Mouse (Mus musculus): Measurements from ENCODE around the gene Zfp975. TPM values are rescaled to one million over a fixed set of nuclear protein-coding genes. Genes with fewer than 3 reads are reported as not detected.
"Not testable (repeated sequence)": the region's sequence is repeated elsewhere in the genome, so short reads cannot be mapped to it uniquely, and the experiment has no call there.

The Zfp975 gene
- polyA plus RNA-seq (2014; fragmentation: Nextera tagmentation; extraction: Ambion mirVana) = 8.8 and 10.4 TPM in 2 replicates

GRCm38 (mm10) chr7:42692362-42693158 is at the start of gene Zfp975:
TSS of gene Zfp975 (minus strand) at chr7:42692742.
- 1% methylated on average over 23 of the region's 23 CpGs for WGBS
- H3K4me1 ChIP-seq (ENCODE audit: insufficient read depth); H3K27me3 ChIP-seq (ENCODE audit: insufficient read depth, low read length); H3K36me3 ChIP-seq (ENCODE audit: insufficient read depth); H3K9me3 ChIP-seq (ENCODE audit: low read depth, low read length): not testable (repeated sequence)
- peak within 1 kb of the TSS; percentile 58 for H3K4me2 ChIP-seq
- peak within 1 kb of the TSS; percentile 60 for H3K9ac ChIP-seq
- peak within 1 kb of the TSS; percentile 49 for H3K4me3 ChIP-seq (ENCODE audit: low read depth, low read length)
- DNase-seq (peak; percentile 86), ATAC-seq (ENCODE audit: insufficient read depth) (peak; percentile 99)
- TF ChIP-seq CTCF (IDR thresholded peaks at IDR 0.05; ENCODE audit: low read depth) = peak; percentile 31; the same call in 1 of the 2 replicates
- peak within 1 kb of the TSS; percentile 87 for H3K27ac ChIP-seq (ENCODE audit: low read depth)

GRCm38 (mm10) chr7:42738536-42739210 is 46.1 kb upstream of the Zfp975 start:
- no peak overlapping the region for H3K4me2 ChIP-seq
- H3K9ac ChIP-seq = no peak overlapping the region
- H3K36me3 ChIP-seq (ENCODE audit: insufficient read depth) = no peaks in the 10 kb centered on the region
- no peak for DNase-seq
- TF ChIP-seq CTCF (IDR thresholded peaks at IDR 0.05; ENCODE audit: low read depth) = no peak
- H3K27ac ChIP-seq (ENCODE audit: low read depth) = no peak overlapping the region
- no peaks in the 10 kb centered on the region for H3K27me3 ChIP-seq (ENCODE audit: insufficient read depth, low read length)
- 81% methylated on average over 10 of the region's 10 CpGs for WGBS
- no peaks in the 10 kb centered on the region for H3K4me1 ChIP-seq (ENCODE audit: insufficient read depth)
- no peaks in the 10 kb centered on the region for H3K9me3 ChIP-seq (ENCODE audit: low read depth, low read length)
- no peak overlapping the region for H3K4me3 ChIP-seq (ENCODE audit: low read depth, low read length)
- ATAC-seq (ENCODE audit: insufficient read depth) = no peak

GRCm38 (mm10) chr7:42726917-42727316 is 34.4 kb upstream of the Zfp975 start, which contains the start of gene Gm17067:
TSS of gene Gm17067 (minus strand) at chr7:42727017.
- not testable (repeated sequence) for H3K4me1 ChIP-seq (ENCODE audit: insufficient read depth); H3K9ac ChIP-seq; H3K4me3 ChIP-seq (ENCODE audit: low read depth, low read length); H3K27me3 ChIP-seq (ENCODE audit: insufficient read depth, low read length); ATAC-seq (ENCODE audit: insufficient read depth); H3K27ac ChIP-seq (ENCODE audit: low read depth); H3K9me3 ChIP-seq (ENCODE audit: low read depth, low read length); H3K4me2 ChIP-seq; H3K36me3 ChIP-seq (ENCODE audit: insufficient read depth); DNase-seq
- WGBS = 90% methylated on average over 4 of the region's 4 CpGs

GRCm38 (mm10) chr7:42693251-42693650 is 709 bp upstream of the Zfp975 start:
- 1% methylated on average over 4 of the region's 4 CpGs for WGBS
- not testable (repeated sequence) for H3K36me3 ChIP-seq (ENCODE audit: insufficient read depth); H3K27me3 ChIP-seq (ENCODE audit: insufficient read depth, low read length); H3K4me1 ChIP-seq (ENCODE audit: insufficient read depth); H3K9me3 ChIP-seq (ENCODE audit: low read depth, low read length)
- peak overlapping the region; percentile 87 for H3K27ac ChIP-seq (ENCODE audit: low read depth)
- DNase-seq (peak; percentile 83), ATAC-seq (ENCODE audit: insufficient read depth) (peak; percentile 80)
- H3K4me2 ChIP-seq = peak overlapping the region; percentile 58
- peak overlapping the region; percentile 49 for H3K4me3 ChIP-seq (ENCODE audit: low read depth, low read length)
- peak overlapping the region; percentile 60; the same call in 1 of the 2 replicates for H3K9ac ChIP-seq

GRCm38 (mm10) chr7:42680081-42680480 is 12.5 kb downstream of the Zfp975 start:
- not testable (repeated sequence) for H3K36me3 ChIP-seq (ENCODE audit: insufficient read depth); DNase-seq; H3K9ac ChIP-seq; H3K9me3 ChIP-seq (ENCODE audit: low read depth, low read length); H3K4me1 ChIP-seq (ENCODE audit: insufficient read depth); H3K4me3 ChIP-seq (ENCODE audit: low read depth, low read length); H3K27ac ChIP-seq (ENCODE audit: low read depth); H3K27me3 ChIP-seq (ENCODE audit: insufficient read depth, low read length); ATAC-seq (ENCODE audit: insufficient read depth); H3K4me2 ChIP-seq
- 91% methylated on average over 6 of the region's 6 CpGs for WGBS

GRCm38 (mm10) chr7:42679646-42680045 is 12.9 kb downstream of the Zfp975 start:
- H3K27ac ChIP-seq (ENCODE audit: low read depth); H3K4me2 ChIP-seq; ATAC-seq (ENCODE audit: insufficient read depth); H3K9ac ChIP-seq; H3K4me3 ChIP-seq (ENCODE audit: low read depth, low read length); H3K36me3 ChIP-seq (ENCODE audit: insufficient read depth); DNase-seq; H3K4me1 ChIP-seq (ENCODE audit: insufficient read depth); H3K9me3 ChIP-seq (ENCODE audit: low read depth, low read length); H3K27me3 ChIP-seq (ENCODE audit: insufficient read depth, low read length): not testable (repeated sequence)

- not testable (repeated sequence) for H3K4me1 ChIP-seq (ENCODE audit: insufficient read depth); DNase-seq; H3K27me3 ChIP-seq (ENCODE audit: insufficient read depth, low read length); H3K4me3 ChIP-seq (ENCODE audit: low read depth, low read length); H3K4me2 ChIP-seq; H3K27ac ChIP-seq (ENCODE audit: low read depth); ATAC-seq (ENCODE audit: insufficient read depth); H3K36me3 ChIP-seq (ENCODE audit: insufficient read depth); H3K9ac ChIP-seq; H3K9me3 ChIP-seq (ENCODE audit: low read depth, low read length)
- 77% methylated on average over 4 of the region's 5 CpGs for WGBS
- 0 out of 2 replicates have a peak, but pooled peaks have one; percentile 7 for TF ChIP-seq CTCF (IDR thresholded peaks at IDR 0.05; ENCODE audit: low read depth)
These were observed 32.4 kb downstream of the Zfp975 start for GRCm38 (mm10) chr7:42660140-42660539.

GRCm38 (mm10) chr7:42655211-42655610 is 37.3 kb downstream of the Zfp975 start:
- H3K4me1 ChIP-seq (ENCODE audit: insufficient read depth); H3K4me3 ChIP-seq (ENCODE audit: low read depth, low read length); DNase-seq; H3K9me3 ChIP-seq (ENCODE audit: low read depth, low read length); H3K4me2 ChIP-seq; H3K27ac ChIP-seq (ENCODE audit: low read depth); ATAC-seq (ENCODE audit: insufficient read depth); H3K27me3 ChIP-seq (ENCODE audit: insufficient read depth, low read length); H3K36me3 ChIP-seq (ENCODE audit: insufficient read depth); H3K9ac ChIP-seq: not testable (repeated sequence)
- WGBS = 61% methylated on average over 2 of the region's 2 CpGs

GRCm38 (mm10) chr7:42643120-42643620 is 49.4 kb downstream of the Zfp975 start:
- H3K4me1 ChIP-seq (ENCODE audit: insufficient read depth); H3K9me3 ChIP-seq (ENCODE audit: low read depth, low read length); H3K9ac ChIP-seq; H3K27me3 ChIP-seq (ENCODE audit: insufficient read depth, low read length); H3K27ac ChIP-seq (ENCODE audit: low read depth); H3K36me3 ChIP-seq (ENCODE audit: insufficient read depth): not testable (repeated sequence)
- Histone ChIP-seq H3K4me3 (ENCODE audit: low read depth, low read length) (peak overlapping the region; percentile 41), H3K4me2 (peak overlapping the region; percentile 57)
- DNase-seq = peak; percentile 26
- 0 out of 2 replicates have a peak, but pooled peaks have one; percentile 40 for ATAC-seq (ENCODE audit: insufficient read depth)
- WGBS = 16% methylated on average over 3 of the region's 3 CpGs

Measured in lung, embryonic 14.5 days (tissue).